Mouse (Mus musculus) forebrain, embryonic 11.5 days (tissue): Measurements from ENCODE around the gene Csmd2. TPM values are rescaled to one million over a fixed set of nuclear protein-coding genes. Genes with fewer than 3 reads are reported as not detected.
"Not testable (repeated sequence)": the region's sequence is repeated elsewhere in the genome, so short reads cannot be mapped to it uniquely, and the experiment has no call there.

Source experiments
- ATAC-seq: fragments of 200-750 bp; cut with Nextera tagmentation; replicated peaks from 2 replicates; pipeline ENCODE4 v1.8.0; 2017; ENCODE audit warnings: moderate TSS enrichment; ENCODE audit not compliant: low FRiP score
- DNase-seq: peaks from one replicate; pipeline ENCODE4 v3.0.0-alpha.2; 2017; ENCODE audit warnings: low spot score
- H3K27ac ChIP-seq: fragments of 300-500 bp; sonication (generic); 2 replicates; pipeline ENCODE4 v1.5.1; 2014; ENCODE audit warnings: low read depth, low read length
- H3K27me3 ChIP-seq: fragments of 300-500 bp; sonication (generic); 2 replicates; pipeline ENCODE4 v1.6.1; 2014; ENCODE audit warnings: mild to moderate bottlenecking, low read length, mixed read lengths; ENCODE audit not compliant: control insufficient read depth, insufficient read depth
- H3K36me3 ChIP-seq: fragments of 300-500 bp; sonication (generic); 2 replicates; pipeline ENCODE4 v1.6.1; 2014; ENCODE audit warnings: mild to moderate bottlenecking, low read length, moderate library complexity, mixed read lengths; ENCODE audit not compliant: control insufficient read depth, insufficient read depth
- H3K4me1 ChIP-seq: fragments of 300-500 bp; sonication (generic); replicated peaks from 2 replicates; pipeline ENCODE4 v1.6.1; 2014; ENCODE audit warnings: low read length, mixed read lengths; ENCODE audit not compliant: control insufficient read depth, insufficient read depth
- H3K4me2 ChIP-seq: fragments of 300-500 bp; sonication (generic); 2 replicates; pipeline ENCODE4 v1.6.1; 2014; ENCODE audit warnings: low read depth, mild to moderate bottlenecking, low read length, moderate library complexity, mixed read lengths; ENCODE audit not compliant: severe bottlenecking
- H3K4me3 ChIP-seq: fragments of 300-500 bp; sonication (generic); 2 replicates; pipeline ENCODE4 v1.5.1; 2014; ENCODE audit warnings: low read depth, low read length
- H3K9ac ChIP-seq: fragments of 300-500 bp; sonication (generic); 2 replicates; pipeline ENCODE4 v1.6.1; 2014; ENCODE audit warnings: low read length
- H3K9me3 ChIP-seq: fragments of 300-500 bp; sonication (generic); 2 replicates; pipeline ENCODE4 v1.6.1; 2016; ENCODE audit warnings: low read length, mixed read lengths; ENCODE audit not compliant: control insufficient read depth
- WGBS: fragments of 180-500 bp; shearing (Covaris S2); extraction: QIAGEN DNeasy Blood & Tissue Kit; methylation state at CpG from one replicate; pipeline ENCODE4 v1.1.7; 2014; 5-methylcytosine and 5-hydroxymethylcytosine counted together
- polyA plus RNA-seq: library from polyadenylated mRNA; unstranded; fragments of >200 nt; fragmentation: Nextera tagmentation; extraction: Ambion mirVana; gene quantifications from 2 replicates; pipeline ENCODE4 v1.2.1, GENCODE M21; 2014

Gene Csmd2
- polyA plus RNA-seq, 1 experiment from 2014 or later = 1.3 TPM

DNA sequence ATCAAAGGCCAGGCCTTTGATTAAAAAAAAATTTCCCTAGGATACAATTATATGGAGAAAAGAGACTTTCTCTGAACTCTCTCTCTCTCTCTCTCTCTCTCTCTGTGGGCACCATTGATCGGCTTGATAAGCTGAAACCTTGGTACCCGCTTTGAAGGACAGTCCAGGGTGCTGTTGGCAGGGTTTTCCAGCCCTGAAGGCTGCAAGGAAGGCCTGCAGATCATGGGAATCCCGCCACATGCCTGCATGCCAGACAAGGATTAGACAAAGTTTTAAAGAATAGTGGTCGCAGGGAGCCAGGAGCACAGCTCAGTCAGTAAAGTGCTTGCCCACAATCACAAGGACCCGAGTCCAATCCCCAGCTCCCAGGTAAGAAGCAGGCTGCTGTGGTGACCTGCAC is 526.8 kb downstream of the Csmd2 start:
- DNase-seq (no peak), ATAC-seq (no peak)
- Histone ChIP-seq H3K36me3 (no peaks in the 10 kb centered on the region), H3K27me3 (no peaks in the 10 kb centered on the region), H3K4me3 (no peak overlapping the region), H3K9me3 (no peaks in the 10 kb centered on the region), H3K4me1 (no peaks in the 10 kb centered on the region), H3K4me2 (no peak overlapping the region), H3K27ac (no peak overlapping the region), H3K9ac (no peak overlapping the region)
- WGBS = 76% methylated on average over 5 of the region's 5 CpGs

DNA sequence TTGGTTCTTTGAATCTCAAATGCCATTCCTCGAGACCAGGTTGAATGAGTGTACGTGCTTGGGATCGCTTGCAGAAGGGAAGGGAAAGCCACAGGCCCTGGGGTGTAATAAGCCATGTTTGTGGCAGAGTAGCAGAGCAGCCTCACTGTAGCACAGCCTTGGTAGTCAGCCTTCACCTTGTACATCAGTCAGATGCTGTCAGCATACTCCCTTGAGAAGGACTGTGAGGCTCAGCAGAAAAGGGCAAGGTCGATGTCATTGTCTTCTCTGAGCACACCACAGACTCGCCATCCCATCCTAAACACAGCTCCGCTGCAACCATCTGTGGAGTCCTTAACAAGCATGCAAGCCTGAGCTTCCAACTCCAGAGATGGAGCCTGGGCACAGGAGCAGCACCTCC is 533.6 kb downstream of the Csmd2 start:
- Histone ChIP-seq H3K27me3 (no peaks in the 10 kb centered on the region), H3K9ac (no peak overlapping the region), H3K9me3 (no peaks in the 10 kb centered on the region), H3K36me3 (no peaks in the 10 kb centered on the region), H3K4me1 (no peaks in the 10 kb centered on the region), H3K27ac (no peak overlapping the region), H3K4me3 (no peak overlapping the region), H3K4me2 (no peak overlapping the region)
- ATAC-seq (no peak), DNase-seq (no peak)
- 90% methylated on average over 6 of the region's 6 CpGs for whole genome bisulfite sequencing

- Histone ChIP-seq H3K27ac (no peak overlapping the region), H3K4me3 (no peak overlapping the region), H3K4me1 (no peaks in the 10 kb centered on the region), H3K9ac (no peak overlapping the region), H3K9me3 (no peaks in the 10 kb centered on the region), H3K27me3 (no peaks in the 10 kb centered on the region), H3K36me3 (no peaks in the 10 kb centered on the region), H3K4me2 (no peak overlapping the region)
- WGBS = 21% methylated on average over 2 of the region's 2 CpGs
- no peak for ATAC-seq
- no peak for DNase-seq
Measured at GRCm38 (mm10) chr4:128543378-128543777, 555.7 kb downstream of the Csmd2 start.

DNA sequence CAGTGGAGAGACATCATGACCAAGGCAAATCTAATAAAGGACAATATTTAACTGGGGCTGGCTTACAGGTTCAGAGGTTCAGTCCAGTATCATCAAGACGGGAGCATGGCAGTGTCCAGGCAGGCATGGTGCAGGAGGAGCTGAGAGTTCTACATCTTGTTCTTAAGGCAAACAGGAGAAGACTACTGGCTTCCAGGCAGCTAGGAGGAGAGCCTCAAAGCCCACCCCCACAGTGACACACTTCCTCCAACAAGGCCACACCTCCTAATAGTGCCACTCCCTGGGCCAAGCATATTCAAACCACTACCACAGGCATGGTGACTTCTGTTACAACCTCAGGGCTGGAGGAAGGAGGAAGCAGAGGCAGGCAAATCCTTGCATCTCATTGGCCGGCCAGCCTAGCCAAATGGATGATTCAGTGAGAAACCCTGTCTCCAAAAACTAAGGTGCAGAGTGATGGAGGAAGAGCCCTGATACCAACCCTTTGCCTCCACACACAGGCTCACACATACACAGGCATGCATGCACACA is 556.4 kb downstream of the Csmd2 start:
- not testable (repeated sequence) for H3K9me3 ChIP-seq, DNase-seq, H3K4me1 ChIP-seq, H3K27me3 ChIP-seq, H3K4me3 ChIP-seq, H3K36me3 ChIP-seq, H3K4me2 ChIP-seq, H3K27ac ChIP-seq, H3K9ac ChIP-seq, ATAC-seq
- 86% methylated on average over 2 of the region's 2 CpGs for WGBS

- 86% methylated on average over 6 of the region's 6 CpGs for whole genome bisulfite sequencing
- ATAC-seq (no peak), DNase-seq (no peak)
- Histone ChIP-seq H3K4me3 (no peak overlapping the region), H3K4me1 (no peaks in the 10 kb centered on the region), H3K4me2 (no peak overlapping the region), H3K36me3 (no peaks in the 10 kb centered on the region), H3K9ac (no peak overlapping the region), H3K27ac (no peak overlapping the region), H3K9me3 (no peaks in the 10 kb centered on the region), H3K27me3 (no peaks in the 10 kb centered on the region)
Measured at GRCm38 (mm10) chr4:128550756-128551155, 563.1 kb downstream of the Csmd2 start.

- no peak for DNase-seq
- no peaks in the 10 kb centered on the region for H3K36me3 ChIP-seq
- WGBS = 95% methylated on average over 2 of the region's 2 CpGs
- no peak overlapping the region for H3K4me3 ChIP-seq
- no peaks in the 10 kb centered on the region for H3K27me3 ChIP-seq
- H3K9me3 ChIP-seq = no peaks in the 10 kb centered on the region
- no peak overlapping the region for H3K27ac ChIP-seq
- no peak for ATAC-seq
- H3K4me2 ChIP-seq = no peak overlapping the region
- H3K4me1 ChIP-seq = no peaks in the 10 kb centered on the region
- no peak overlapping the region for H3K9ac ChIP-seq
Measured at GRCm38 (mm10) chr4:128554198-128554597, 566.5 kb downstream of the Csmd2 start.

- H3K27me3 ChIP-seq = no peaks in the 10 kb centered on the region
- H3K9ac ChIP-seq = no peak overlapping the region
- no peak for DNase-seq
- H3K9me3 ChIP-seq = no peaks in the 10 kb centered on the region
- H3K4me3 ChIP-seq = no peak overlapping the region
- H3K4me1 ChIP-seq = no peaks in the 10 kb centered on the region
- ATAC-seq = no peak
- no peaks in the 10 kb centered on the region for H3K36me3 ChIP-seq
- 90% methylated on average over 3 of the region's 3 CpGs for WGBS
- H3K4me2 ChIP-seq = no peak overlapping the region
- H3K27ac ChIP-seq = no peak overlapping the region
Measured at GRCm38 (mm10) chr4:128560327-128560726, 572.7 kb downstream of the Csmd2 start.

- no peak overlapping the region for H3K4me3 ChIP-seq
- ATAC-seq (no peak), DNase-seq (no peak)
- no peak overlapping the region for H3K4me2 ChIP-seq
- H3K27ac ChIP-seq = no peak overlapping the region
- H3K27me3 ChIP-seq = no peaks in the 10 kb centered on the region
- H3K9ac ChIP-seq = no peak overlapping the region
- H3K9me3 ChIP-seq = peaks cover 2% of the 10 kb centered on the region; the same call in 1 of the 2 replicates
- H3K36me3 ChIP-seq = peaks cover 7% of the 10 kb centered on the region
- 96% methylated on average over 4 of the region's 4 CpGs for WGBS
- H3K4me1 ChIP-seq = no peaks in the 10 kb centered on the region
Measured at GRCm38 (mm10) chr4:128575811-128576210, 588.2 kb downstream of the Csmd2 start.

DNA sequence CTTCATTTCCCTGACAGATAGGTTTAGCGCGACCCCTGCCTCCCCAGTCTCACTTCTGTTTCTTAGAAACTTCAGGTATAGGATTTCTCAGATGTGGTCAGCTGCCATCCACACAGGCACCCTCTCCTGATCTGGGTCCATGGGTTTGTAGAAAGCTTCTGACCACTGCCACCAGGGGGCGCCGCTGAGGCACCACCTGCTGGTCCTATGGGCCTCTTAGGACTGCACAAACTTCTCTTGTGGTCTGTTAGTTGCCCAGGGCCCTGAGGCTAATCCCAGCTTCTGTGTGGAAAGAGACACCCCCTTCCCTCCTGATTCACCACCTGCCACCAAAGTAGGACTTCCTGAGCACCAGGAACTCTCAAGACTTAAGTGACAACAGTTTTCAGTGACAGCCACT is 591.5 kb downstream of the Csmd2 start:
- H3K27me3 ChIP-seq = no peaks in the 10 kb centered on the region
- ATAC-seq = no peak
- 60% methylated on average over 4 of the region's 4 CpGs for WGBS
- peaks cover 24% of the 10 kb centered on the region for H3K9me3 ChIP-seq
- H3K4me1 ChIP-seq = no peaks in the 10 kb centered on the region
- peaks cover 29% of the 10 kb centered on the region for H3K36me3 ChIP-seq
- no peak overlapping the region for H3K27ac ChIP-seq
- DNase-seq = no peak
- no peak overlapping the region for H3K4me2 ChIP-seq
- H3K4me3 ChIP-seq = no peak overlapping the region
- no peak overlapping the region for H3K9ac ChIP-seq
